Mouse (Mus musculus) midbrain, embryonic 11.5 days (tissue): Measurements from ENCODE around the gene Pcolce2. TPM values are rescaled to one million over a fixed set of nuclear protein-coding genes. Genes with fewer than 3 reads are reported as not detected.

ENCODE experiments used
- ATAC-seq: fragments of 200-750 bp; cut with Nextera tagmentation; 2 replicates; pipeline ENCODE4 v1.8.0; 2017; ENCODE audit warnings: moderate TSS enrichment, moderate library complexity; ENCODE audit not compliant: low FRiP score
- DNase-seq: peaks from one replicate; pipeline ENCODE4 v3.0.0; 2015; ENCODE audit warnings: low spot score; ENCODE audit errors: missing footprints
- H3K27ac ChIP-seq: fragments of 300-500 bp; sonication (generic); 2 replicates; pipeline ENCODE4 v1.5.1; 2014; ENCODE audit warnings: low read depth, low read length
- H3K27me3 ChIP-seq: fragments of 300-500 bp; sonication (generic); 2 replicates; pipeline ENCODE4 v1.6.1; 2014; ENCODE audit warnings: mild to moderate bottlenecking, low read length, moderate library complexity, mixed read lengths; ENCODE audit not compliant: control insufficient read depth, insufficient read depth
- H3K36me3 ChIP-seq: fragments of 300-500 bp; sonication (generic); 2 replicates; pipeline ENCODE4 v1.6.1; 2014; ENCODE audit warnings: mild to moderate bottlenecking, low read length, moderate library complexity, mixed read lengths; ENCODE audit not compliant: control insufficient read depth, insufficient read depth
- H3K4me1 ChIP-seq: fragments of 300-500 bp; sonication (generic); 2 replicates; pipeline ENCODE4 v1.6.1; 2014; ENCODE audit warnings: low read length; ENCODE audit not compliant: control insufficient read depth, insufficient read depth
- H3K4me2 ChIP-seq: fragments of 300-500 bp; sonication (generic); 2 replicates; pipeline ENCODE4 v1.6.1; 2014; ENCODE audit warnings: mild to moderate bottlenecking, moderate library complexity
- H3K4me3 ChIP-seq: fragments of 300-500 bp; sonication (generic); 2 replicates; pipeline ENCODE4 v1.5.1; 2014; ENCODE audit warnings: low read depth, low read length
- H3K9ac ChIP-seq: fragments of 300-500 bp; sonication (generic); 2 replicates; pipeline ENCODE4 v1.6.1; 2014; ENCODE audit warnings: low read length
- H3K9me3 ChIP-seq: fragments of 300-500 bp; sonication (generic); 2 replicates; pipeline ENCODE4 v1.6.1; 2016; ENCODE audit warnings: low read length; ENCODE audit not compliant: control insufficient read depth
- WGBS: fragments of 180-500 bp; shearing (Covaris S2); extraction: QIAGEN DNeasy Blood & Tissue Kit; methylation state at CpG from one replicate; pipeline ENCODE4 v1.1.7; 2014; 5-methylcytosine and 5-hydroxymethylcytosine counted together
- polyA plus RNA-seq: library from polyadenylated mRNA; unstranded; fragments of >200 nt; fragmentation: Nextera tagmentation; extraction: Ambion mirVana; gene quantifications from 2 replicates; pipeline ENCODE4 v1.2.1, GENCODE M21; 2014

Pcolce2 gene
- polyA plus RNA-seq, 1 experiment from 2014 or later, result 2.0 TPM

GRCm38 (mm10) chr9:95736238-95736637 is 98.8 kb downstream of the Pcolce2 start:
- H3K4me1 ChIP-seq, result no peaks in the 10 kb centered on the region
- no peak overlapping the region for H3K27ac ChIP-seq
- no peak overlapping the region for H3K9ac ChIP-seq

DNA sequence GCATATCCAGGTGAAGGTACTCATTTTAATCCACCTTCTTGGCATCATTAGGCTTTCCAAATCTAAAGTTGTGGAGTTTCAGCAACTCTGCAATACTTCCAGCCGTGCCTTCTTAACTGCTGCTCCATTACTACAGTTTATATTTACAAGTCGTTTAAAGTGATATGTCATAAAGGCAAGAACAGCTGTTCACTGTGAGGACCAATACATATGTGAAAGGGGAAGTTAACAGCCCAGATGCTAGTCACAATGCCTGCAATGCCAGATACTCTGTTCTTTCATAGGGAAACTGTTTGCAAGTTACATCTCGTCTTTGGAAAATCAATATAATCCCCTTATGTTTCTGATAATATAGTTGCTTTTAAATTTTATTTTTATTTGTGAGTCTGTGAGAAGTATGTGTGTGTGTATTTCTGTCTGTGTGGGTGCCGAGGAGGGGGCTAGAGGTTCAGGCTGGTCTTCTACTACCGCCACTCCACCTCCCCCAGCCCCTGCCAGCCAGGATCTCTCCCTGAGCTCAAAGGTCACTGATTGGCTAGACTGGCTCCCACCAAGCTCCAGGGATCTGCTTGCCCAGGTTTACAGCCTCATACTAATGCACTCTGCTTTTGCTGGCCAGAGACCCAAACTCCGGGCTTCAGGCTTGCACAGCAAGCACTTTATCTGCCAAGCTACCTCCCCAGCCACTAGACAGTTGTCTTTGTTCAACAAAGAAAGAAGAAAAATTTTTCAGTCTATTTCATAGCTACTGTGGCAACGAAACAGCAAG is 107.6 kb downstream of the Pcolce2 start:
- ATAC-seq (no peak), DNase-seq (no peak)
- peaks cover 4% of the 10 kb centered on the region; the same call in 1 of the 2 replicates for H3K27me3 ChIP-seq
- no peaks in the 10 kb centered on the region for H3K36me3 ChIP-seq
- 75% methylated on average over 7 of the region's 7 CpGs for WGBS
- H3K4me1 ChIP-seq, result peaks cover 5% of the 10 kb centered on the region
- no peak overlapping the region for H3K9ac ChIP-seq
- no peaks in the 10 kb centered on the region for H3K9me3 ChIP-seq
- H3K4me2 ChIP-seq, result no peak overlapping the region
- H3K4me3 ChIP-seq, result no peak overlapping the region
- no peak overlapping the region for H3K27ac ChIP-seq

More at GRCm38 (mm10) chr9:95736238-95736637, 98.8 kb downstream of the Pcolce2 start:
- ATAC-seq (no peak), DNase-seq (no peak)
- Histone ChIP-seq H3K4me2 (no peak overlapping the region), H3K27me3 (no peaks in the 10 kb centered on the region), H3K4me3 (no peak overlapping the region), H3K36me3 (peaks cover 2% of the 10 kb centered on the region; the same call in 1 of the 2 replicates), H3K9me3 (no peaks in the 10 kb centered on the region)

DNA sequence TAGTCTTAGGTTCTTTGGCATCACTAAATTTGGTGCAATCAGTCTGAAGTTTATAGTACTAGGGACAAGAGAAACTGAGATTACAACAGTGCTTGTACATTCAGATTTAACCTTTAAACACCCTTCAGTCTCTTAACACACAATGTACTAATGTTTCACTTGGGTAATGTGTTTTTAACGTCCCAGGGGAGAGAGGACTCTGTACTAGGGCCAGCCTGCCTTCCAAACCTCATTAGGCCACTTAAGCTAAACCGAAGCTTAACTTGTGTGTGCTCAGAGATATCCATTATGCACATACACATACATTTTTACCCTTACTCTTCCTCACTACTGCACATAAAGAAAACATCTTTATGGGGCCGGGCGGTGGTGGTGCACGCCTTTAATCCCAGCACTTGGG is 109.9 kb downstream of the Pcolce2 start:
- H3K4me2 ChIP-seq, result no peak overlapping the region
- ATAC-seq (no peak), DNase-seq (no peak)
- no peaks in the 10 kb centered on the region for H3K9me3 ChIP-seq
- no peak overlapping the region for H3K9ac ChIP-seq
- H3K27ac ChIP-seq, result no peak overlapping the region
- H3K27me3 ChIP-seq, result peaks cover 4% of the 10 kb centered on the region; the same call in 1 of the 2 replicates
- H3K4me3 ChIP-seq, result no peak overlapping the region
- H3K36me3 ChIP-seq, result no peaks in the 10 kb centered on the region
- H3K4me1 ChIP-seq, result peaks cover 5% of the 10 kb centered on the region
- whole genome bisulfite sequencing, result 88% methylated on average over 5 of the region's 5 CpGs

Other genes with a start within 250 kb of the Pcolce2 start
- gene Chst2, start 230.9 kb upstream of the Pcolce2 start, polyA plus RNA-seq, result 8.2 and 8.4 TPM in 2 replicates
- gene U2surp, start 125.6 kb upstream of the Pcolce2 start, polyA plus RNA-seq, result 157 and 169 TPM in 2 replicates
- gene Paqr9, start 77.9 kb upstream of the Pcolce2 start, polyA plus RNA-seq, result 0.33 and 0.36 TPM in 2 replicates
- 2.8 and 3.1 TPM in 2 replicates for gene Trpc1, start 112.8 kb downstream of the Pcolce2 start, polyA plus RNA-seq
- 4.4 and 7.5 TPM in 2 replicates for gene Pls1, start 207.7 kb downstream of the Pcolce2 start, polyA plus RNA-seq
- 18.3 and 19.3 TPM in 2 replicates for gene Atr, start 220.0 kb downstream of the Pcolce2 start, polyA plus RNA-seq